Mouse (Mus musculus) megakaryocyte, embryonic 14.5 days (primary cell): ENCODE measurements at regions not wholly inside any gene's neighbourhood (a gene's known extent, or its start where the extent isn't known, plus 50 kb on each side); places are given as distances from the start of the nearest gene placed in this dataset.

Source experiments
- FLI1 ChIP-seq: IDR thresholded peaks from 2 replicates; pipeline ENCODE4 v1.6.1; 2012; ENCODE audit warnings: low read length, inconsistent platforms, mixed read lengths
- GATA1 ChIP-seq: IDR thresholded peaks from 3 replicates; pipeline ENCODE4 v1.6.1; 2012; ENCODE audit warnings: mixed read lengths, low read length, inconsistent platforms, borderline replicate concordance

DNA sequence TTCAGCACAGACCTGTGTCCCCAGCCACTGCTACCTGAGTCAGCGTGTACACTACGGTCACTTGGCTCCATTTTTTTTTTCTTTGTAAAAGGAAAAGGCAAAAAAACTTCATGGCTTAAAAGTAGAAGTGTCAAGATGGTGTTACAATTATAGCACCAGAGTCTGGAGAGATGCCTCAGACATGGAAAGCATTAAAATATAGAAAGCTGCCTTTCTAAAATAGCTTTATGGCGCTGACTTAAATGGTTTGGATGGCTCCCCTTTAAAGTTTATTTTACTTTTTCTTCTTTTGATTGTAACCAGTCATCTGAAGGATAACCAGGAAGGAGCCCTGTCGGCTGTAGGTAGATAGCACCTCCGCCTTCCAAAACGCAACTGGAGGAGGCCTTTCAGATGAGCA, 79.0 kb upstream of the Jade1 start:
- TF ChIP-seq GATA1 = no peak
- TF ChIP-seq FLI1 = no peak
